In the genomic region with DNA sequence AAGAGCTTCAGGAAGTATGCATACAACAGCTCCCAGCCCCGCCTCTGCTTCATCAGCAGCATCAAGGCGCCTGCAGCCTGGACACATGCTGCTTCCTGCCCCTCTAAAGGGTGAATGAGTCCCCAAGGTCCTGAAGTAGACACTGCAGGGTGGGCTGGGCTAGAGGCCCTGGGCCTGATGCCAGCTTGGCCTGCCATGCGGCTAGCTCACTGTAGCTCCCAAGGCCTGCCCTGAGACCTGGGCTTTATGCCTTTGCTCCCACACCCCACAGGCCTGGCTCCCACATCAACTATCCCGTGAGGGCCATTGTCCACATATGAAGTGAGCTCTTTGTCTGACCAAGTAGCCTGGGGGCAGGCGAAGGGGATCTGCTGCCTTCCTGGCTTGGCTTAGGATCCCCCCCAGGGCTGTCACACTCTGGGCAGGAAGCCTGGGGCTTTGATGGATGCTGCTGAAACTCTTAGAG, we compare ENCODE assay signal across 8 mouse cellular contexts. TPM values are rescaled to one million over a fixed set of nuclear protein-coding genes. Genes with fewer than 3 reads are reported as not detected.
DNase-seq lines count a peak whose midpoint lies in the region; ATAC-seq and TF ChIP-seq lines count a peak whose summit lies in the region.

No protein-coding gene starts in this region.

- no peak for TF ChIP-seq EP300 in liver, postnatal 0 days (IDR thresholded peaks at IDR 0.05; ENCODE audit: low read depth)

- DNase-seq in forebrain, embryonic 10.5 days (ENCODE audit: extremely low spot score, low spot score) = no peak
- no peak for DNase-seq in forebrain, embryonic 11.5 days (ENCODE audit: low spot score)
- peak; percentile 50 for DNase-seq in ovary, adult 18-20 months (ENCODE audit: low spot score)
- no peak for DNase-seq in ovary, postnatal 10 days (ENCODE audit: low spot score)
- no peak for DNase-seq in liver, postnatal 0 days
- DNase-seq in testis, postnatal 10 days (ENCODE audit: low spot score) = peak; percentile 75
- no peak for DNase-seq in urinary bladder, postnatal 36 days (ENCODE audit: low spot score in 2 of 2)

- H3K36me3 ChIP-seq in forebrain, embryonic 10.5 days (replicated peaks) = peaks cover 78% of the 10 kb centered on the region
- no peaks in the 10 kb centered on the region; the same call in 1 of the 2 replicates for H3K36me3 ChIP-seq in forebrain, embryonic 11.5 days (ENCODE audit: control insufficient read depth, insufficient read depth, low read length)
- no peaks in the 10 kb centered on the region for H3K36me3 ChIP-seq in hindbrain, embryonic 15.5 days
- peaks cover 11% of the 10 kb centered on the region for H3K36me3 ChIP-seq in liver, postnatal 0 days (replicated peaks; ENCODE audit: insufficient read depth, low read length)

- no peaks in the 10 kb centered on the region for H3K27me3 ChIP-seq in forebrain, embryonic 10.5 days (ENCODE audit: poor library complexity, severe bottlenecking)
- no peaks in the 10 kb centered on the region for H3K27me3 ChIP-seq in forebrain, embryonic 11.5 days (ENCODE audit: control insufficient read depth, insufficient read depth, low read length)
- H3K27me3 ChIP-seq in hindbrain, embryonic 15.5 days = no peaks in the 10 kb centered on the region
- no peaks in the 10 kb centered on the region for H3K27me3 ChIP-seq in liver, postnatal 0 days (ENCODE audit: insufficient read depth, low read length)

- no peak overlapping the region for H3K9ac ChIP-seq in forebrain, embryonic 11.5 days (ENCODE audit: low read length)
- H3K9ac ChIP-seq in hindbrain, embryonic 15.5 days = no peak overlapping the region
- H3K9ac ChIP-seq in liver, postnatal 0 days (replicated peaks) = no peak overlapping the region

- ATAC-seq in forebrain, embryonic 11.5 days (replicated peaks; ENCODE audit: low FRiP score) = no peak
- ATAC-seq in hindbrain, embryonic 15.5 days (ENCODE audit: low FRiP score, low read depth) = peak; percentile 90
- no peak; the same call in 1 of the 2 replicates for ATAC-seq in liver, postnatal 0 days

- H3K4me1 ChIP-seq in forebrain, embryonic 10.5 days = peaks cover 12% of the 10 kb centered on the region
- no peaks in the 10 kb centered on the region for H3K4me1 ChIP-seq in forebrain, embryonic 11.5 days (replicated peaks; ENCODE audit: control insufficient read depth, insufficient read depth, low read length)
- H3K4me1 ChIP-seq in hindbrain, embryonic 15.5 days (replicated peaks) = peaks cover 37% of the 10 kb centered on the region
- H3K4me1 ChIP-seq in liver, postnatal 0 days (ENCODE audit: insufficient read depth) = peaks cover 4% of the 10 kb centered on the region

- no peak overlapping the region for H3K4me3 ChIP-seq in forebrain, embryonic 10.5 days
- no peak overlapping the region for H3K4me3 ChIP-seq in forebrain, embryonic 11.5 days (ENCODE audit: low read depth, low read length)
- no peak overlapping the region for H3K4me3 ChIP-seq in hindbrain, embryonic 15.5 days
- no peak overlapping the region for H3K4me3 ChIP-seq in liver, postnatal 0 days (ENCODE audit: low read depth, low read length)

- H3K4me2 ChIP-seq in forebrain, embryonic 11.5 days (ENCODE audit: low read depth, low read length, severe bottlenecking) = no peak overlapping the region
- no peak overlapping the region for H3K4me2 ChIP-seq in hindbrain, embryonic 15.5 days
- H3K4me2 ChIP-seq in liver, postnatal 0 days (ENCODE audit: low read depth, low read length) = no peak overlapping the region

- 69% methylated on average over 5 of the region's 5 CpGs for WGBS in forebrain, embryonic 10.5 days
- WGBS in forebrain, embryonic 11.5 days = 61% methylated on average over 5 of the region's 5 CpGs
- 27% methylated on average over 5 of the region's 5 CpGs for WGBS in hindbrain, embryonic 15.5 days
- 70% methylated on average over 5 of the region's 5 CpGs for WGBS in liver, postnatal 0 days (ENCODE audit: insufficient replicate concordance)

- TF ChIP-seq CTCF in liver, postnatal 0 days (IDR thresholded peaks at IDR 0.05; ENCODE audit: low read depth) = no peak

- H3K9me3 ChIP-seq in forebrain, embryonic 10.5 days = no peaks in the 10 kb centered on the region
- H3K9me3 ChIP-seq in forebrain, embryonic 11.5 days (ENCODE audit: control insufficient read depth, low read length) = no peaks in the 10 kb centered on the region
- no peaks in the 10 kb centered on the region for H3K9me3 ChIP-seq in hindbrain, embryonic 15.5 days
- no peaks in the 10 kb centered on the region for H3K9me3 ChIP-seq in liver, postnatal 0 days (ENCODE audit: low read length)

- peak overlapping the region; percentile 3; the same call in 1 of the 2 replicates for H3K27ac ChIP-seq in forebrain, embryonic 10.5 days
- no peak overlapping the region for H3K27ac ChIP-seq in forebrain, embryonic 11.5 days (ENCODE audit: low read depth, low read length)
- peak overlapping the region; percentile 61 for H3K27ac ChIP-seq in hindbrain, embryonic 15.5 days (replicated peaks)
- H3K27ac ChIP-seq in liver, postnatal 0 days (ENCODE audit: low read depth) = peak overlapping the region; percentile 2; the same call in 1 of the 2 replicates

RNA-seq across cellular contexts. Expression of a gene that starts 20.1 kb away (rescaled TPM):
- 45.0 and 46.3 TPM in 2 replicates for polyA plus RNA-seq in forebrain, embryonic 10.5 days (2016; fragmentation: Nextera tagmentation; extraction: Ambion mirVana)
- 47.5 and 53.9 TPM in 2 replicates for polyA plus RNA-seq in forebrain, embryonic 11.5 days (2014; fragmentation: Nextera tagmentation; extraction: Ambion mirVana)
- polyA plus RNA-seq in hindbrain, embryonic 15.5 days (2015; fragmentation: Nextera tagmentation; extraction: Ambion mirVana) = 30.5 and 33.3 TPM in 2 replicates
- 30.8 and 35.2 TPM in 2 replicates for polyA plus RNA-seq in liver, postnatal 0 days (2015; fragmentation: Nextera tagmentation; extraction: Ambion mirVana)

Comparison
In these comparisons a context has a peak if more than half of its experiments do, and no peak if none do; other contexts are left out.
1. DNase-seq: peak in ovary, adult 18-20 months (single experiment) and testis, postnatal 10 days (single experiment); none in forebrain, embryonic 10.5 days (single experiment), forebrain, embryonic 11.5 days (single experiment), ovary, postnatal 10 days (single experiment), liver, postnatal 0 days (single experiment) and urinary bladder, postnatal 36 days (0 of 2).